Mouse (Mus musculus): ENCODE measurements around the gene Olfr592.
"Not testable (repeated sequence)": the region's sequence is repeated elsewhere in the genome, so short reads cannot be mapped to it uniquely, and the experiment has no call there.

Olfr592 gene

DNA sequence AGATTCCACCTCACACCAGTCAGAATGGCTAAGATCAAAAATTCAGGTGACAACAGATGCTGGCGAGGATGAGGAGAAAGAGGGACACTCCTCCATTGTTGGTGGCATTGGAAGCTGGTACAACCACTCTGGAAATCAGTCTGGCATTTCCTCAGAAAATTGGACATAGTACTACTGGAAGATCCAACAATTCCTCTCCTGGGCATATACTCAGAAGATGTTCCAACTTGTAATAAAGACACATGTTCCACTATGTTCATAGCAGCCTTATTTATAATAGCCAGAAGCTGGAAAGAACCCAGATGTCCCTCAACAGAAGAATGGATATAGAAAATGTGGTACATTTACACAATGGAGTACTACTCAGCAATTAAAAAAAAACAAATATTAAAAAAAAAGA lies at the start of gene Olfr592:
Gene Olfr592 (plus strand): TSS at position 301 of the 400 bp plus-strand sequence.
- DNase-seq (ENCODE audit: low spot score) = not testable (repeated sequence)

DNA sequence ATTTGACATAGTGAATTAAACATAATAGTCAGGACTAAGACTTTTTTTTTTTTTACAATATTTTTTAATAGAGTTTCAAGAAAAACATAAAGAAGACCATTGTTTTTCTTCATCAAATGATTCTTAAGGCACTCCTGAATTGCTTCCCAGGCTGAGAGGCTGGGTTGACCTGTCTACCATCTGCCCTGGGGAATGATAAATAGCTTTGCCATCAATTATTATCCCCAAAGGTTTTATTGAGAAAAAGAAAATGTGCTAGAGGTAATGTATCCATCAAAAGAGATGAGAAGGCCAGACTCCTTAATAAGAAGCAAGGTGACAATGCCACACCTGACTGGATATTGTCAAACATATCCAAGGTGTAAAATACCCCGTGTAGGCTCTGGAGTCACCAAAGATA lies 44.0 kb upstream of the Olfr592 start, which contains the start of gene Olfr588-ps1:
Gene Olfr588-ps1 (plus strand): TSS at position 301 of the 400 bp plus-strand sequence.
- no peak for DNase-seq (ENCODE audit: low spot score)

DNA sequence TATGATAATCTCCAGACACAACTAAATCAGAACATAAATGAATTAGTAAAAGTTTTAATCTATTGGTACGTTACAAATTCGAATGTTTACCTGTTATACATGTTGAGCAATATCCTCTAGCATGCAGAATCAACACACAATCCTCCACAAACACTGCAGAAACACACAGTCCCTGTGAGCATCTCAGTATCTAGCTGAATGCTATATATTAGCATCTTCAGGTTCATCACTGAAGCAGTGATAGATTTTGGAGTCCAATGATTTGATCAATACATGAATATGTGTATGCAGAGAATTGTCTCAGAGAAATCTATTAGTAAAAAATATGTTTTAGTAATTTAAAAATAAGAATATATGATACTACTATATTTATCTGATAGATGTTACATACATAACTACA lies 28.3 kb upstream of the Olfr592 start, which contains the start of gene Olfr589:
Gene Olfr589 (minus strand): TSS at position 101 of the 400 bp plus-strand sequence.
- no peak for DNase-seq (ENCODE audit: low spot score)

DNA sequence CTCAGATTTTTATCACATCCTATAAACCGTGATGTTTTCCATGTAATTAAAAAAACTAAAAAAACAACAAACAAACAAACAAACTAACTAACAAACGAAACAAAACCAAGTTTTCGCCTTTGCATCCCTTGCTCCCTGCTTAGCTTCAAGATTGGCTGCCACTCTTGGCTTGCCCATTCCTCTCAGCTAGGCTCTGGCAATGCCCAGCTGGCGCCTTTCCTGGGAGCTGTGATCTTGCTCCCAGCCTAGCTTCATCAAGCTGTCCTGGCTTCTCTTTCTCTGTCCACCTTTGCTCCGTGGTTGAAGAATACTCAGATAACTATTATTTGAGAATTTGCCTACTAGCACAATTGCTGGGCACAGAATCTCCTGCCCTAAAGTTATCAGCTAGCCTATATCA lies 14.9 kb upstream of the Olfr592 start:
- DNase-seq (ENCODE audit: low spot score) = no peak

DNA sequence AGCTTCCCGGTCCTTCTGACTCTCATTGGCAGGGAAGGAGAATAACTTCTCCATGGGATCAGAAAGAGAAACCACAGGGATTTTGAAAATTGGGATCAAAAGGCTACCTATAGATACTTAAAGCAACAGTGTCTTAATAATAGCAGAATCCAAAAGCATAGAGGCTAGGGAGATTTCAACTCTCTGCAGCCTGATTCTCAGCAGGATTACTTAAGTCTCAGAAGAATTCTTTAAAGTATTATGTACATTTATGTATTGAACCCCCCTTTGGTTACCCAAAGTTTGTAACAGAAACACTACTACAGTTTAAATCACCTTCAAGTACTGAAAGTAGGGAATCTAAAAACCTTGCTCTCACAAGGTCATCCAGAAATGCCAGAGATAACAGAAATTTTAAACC lies 6.4 kb upstream of the Olfr592 start, which contains the start of gene Olfr591:
Gene Olfr591 (minus strand): TSS at position 101 of the 400 bp plus-strand sequence.
- no peak for DNase-seq (ENCODE audit: low spot score)

DNA sequence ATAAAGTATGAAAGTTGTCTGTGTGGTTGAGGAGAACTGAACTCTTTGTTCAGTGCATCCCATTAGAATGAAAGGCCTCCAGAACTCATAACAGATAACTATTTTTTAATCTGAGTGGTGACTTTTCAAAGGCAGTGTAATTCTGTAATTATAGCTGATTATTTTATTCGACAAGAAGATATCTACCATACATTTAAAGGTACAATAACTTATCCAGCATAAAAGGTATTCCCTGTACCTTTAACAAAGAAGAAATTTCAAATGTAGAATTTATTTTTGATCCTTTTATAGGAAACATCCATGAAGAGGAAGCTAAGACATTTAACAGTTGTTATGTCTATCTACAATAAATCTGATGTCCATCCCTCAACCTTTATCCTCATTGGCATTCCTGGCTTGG lies 27.0 kb downstream of the Olfr592 start, which contains the start of gene Olfr593:
Gene Olfr593 (plus strand): TSS at position 301 of the 400 bp plus-strand sequence.
- no peak for DNase-seq (ENCODE audit: low spot score)

DNA sequence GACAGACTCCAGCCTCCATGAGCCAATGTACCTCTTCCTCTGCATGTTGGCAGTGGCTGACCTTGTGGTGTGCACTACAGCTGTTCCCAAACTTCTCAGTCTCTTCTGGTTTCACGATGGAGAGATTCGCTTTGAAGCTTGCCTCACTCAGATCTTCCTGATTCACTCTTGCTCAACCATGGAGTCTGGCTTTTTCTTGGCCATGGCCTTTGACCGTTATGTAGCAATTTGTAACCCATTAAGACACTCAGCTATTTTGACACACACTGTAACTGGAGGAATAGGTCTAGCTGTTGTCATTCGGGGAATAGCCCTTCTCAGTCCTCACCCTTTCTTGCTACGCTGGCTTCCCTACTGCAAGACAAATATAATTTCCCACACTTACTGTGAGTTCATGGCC lies 27.4 kb downstream of the Olfr592 start:
- DNase-seq (ENCODE audit: low spot score) = not testable (repeated sequence)

DNA sequence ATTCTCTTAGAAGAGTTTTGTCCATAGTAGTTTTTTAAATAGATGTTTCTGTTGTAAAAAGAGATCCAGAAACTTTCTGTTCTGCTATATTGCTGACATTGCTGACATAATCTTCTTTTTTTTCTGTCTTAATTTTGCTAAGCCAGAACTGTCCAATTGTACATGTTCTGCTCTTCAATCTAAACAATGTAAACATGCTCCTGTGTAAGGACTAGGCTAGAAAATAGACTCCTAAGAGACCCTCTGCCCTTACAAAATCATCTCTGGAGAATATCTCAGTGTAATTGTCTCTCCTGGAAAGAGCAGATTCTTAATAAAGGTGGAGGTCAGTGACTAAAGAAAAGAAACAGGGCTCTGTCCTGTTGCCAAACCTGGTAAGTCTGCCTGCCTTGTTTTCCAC lies 32.1 kb downstream of the Olfr592 start, which contains the start of gene Olfr594:
Gene Olfr594 (plus strand): TSS at position 301 of the 400 bp plus-strand sequence.
- DNase-seq (ENCODE audit: low spot score) = no peak
